Mouse (Mus musculus): ENCODE results near the gene Vmo1. TPM values are rescaled to one million over a fixed set of nuclear protein-coding genes. Genes with fewer than 3 reads are reported as not detected.

The Vmo1 gene
- polyA plus RNA-seq, 1 experiment from 2014 or later, result 0.15 TPM

- no peak overlapping the region for H3K4me2 ChIP-seq (replicated peaks; ENCODE audit: low read depth)
- peaks cover 13% of the 10 kb centered on the region; the same call in 1 of the 2 replicates for H3K36me3 ChIP-seq (ENCODE audit: control insufficient read depth, insufficient read depth, low read length)
- ATAC-seq (ENCODE audit: low FRiP score, low TSS enrichment), result no peak
- H3K27me3 ChIP-seq (ENCODE audit: control insufficient read depth, insufficient read depth, low read length), result no peaks in the 10 kb centered on the region
- DNase-seq (ENCODE audit: low spot score), result no peak
- no peaks in the 10 kb centered on the region for H3K4me1 ChIP-seq (replicated peaks; ENCODE audit: control insufficient read depth, insufficient read depth)
- H3K9ac ChIP-seq (ENCODE audit: low read length), result no peak overlapping the region
- no peak overlapping the region for H3K27ac ChIP-seq (replicated peaks)
- TF ChIP-seq EP300 (optimal IDR thresholded peaks at IDR 0.05) (no peak), CTCF (IDR thresholded peaks at IDR 0.05; ENCODE audit: low read depth) (peak; percentile 31)
- 89% methylated on average over 9 of the region's 9 CpGs for WGBS
- no peaks in the 10 kb centered on the region for H3K9me3 ChIP-seq (ENCODE audit: control insufficient read depth, low read length)
- H3K4me3 ChIP-seq (ENCODE audit: low read depth, low read length), result no peak overlapping the region
These were observed 43.1 kb upstream of the Vmo1 start for GRCm38 (mm10) chr11:70557545-70557944.

DNA sequence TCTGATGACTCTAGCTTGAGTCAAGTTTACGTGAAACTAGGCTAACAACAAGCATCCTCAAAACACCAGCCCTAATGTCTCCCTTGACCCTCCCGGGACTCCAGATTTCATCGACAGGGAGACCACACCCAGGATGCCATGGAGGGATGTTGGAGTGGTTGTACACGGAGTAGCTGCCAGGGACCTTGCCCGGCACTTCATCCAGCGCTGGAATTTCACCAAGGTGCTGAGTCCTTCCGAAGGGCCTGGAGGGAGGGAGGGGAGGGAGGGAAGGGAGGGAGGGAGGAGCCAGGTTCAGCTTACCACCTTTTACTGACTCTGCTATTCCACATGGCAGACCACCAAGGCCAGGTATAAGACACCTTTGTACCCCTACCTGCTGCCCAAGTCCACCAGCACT is 39.5 kb upstream of the Vmo1 start:
- no peak for TF ChIP-seq CTCF (IDR thresholded peaks at IDR 0.05; ENCODE audit: low read depth)
- no peak for TF ChIP-seq EP300 (optimal IDR thresholded peaks at IDR 0.05)
- WGBS, result 41% methylated on average over 7 of the region's 7 CpGs
- DNase-seq (ENCODE audit: low spot score), result no peak
- Histone ChIP-seq H3K4me2 (replicated peaks; ENCODE audit: low read depth) (no peak overlapping the region), H3K4me1 (replicated peaks; ENCODE audit: control insufficient read depth, insufficient read depth) (no peaks in the 10 kb centered on the region), H3K36me3 (ENCODE audit: control insufficient read depth, insufficient read depth, low read length) (peaks cover 13% of the 10 kb centered on the region; the same call in 1 of the 2 replicates), H3K9ac (ENCODE audit: low read length) (no peak overlapping the region), H3K27ac (replicated peaks) (0 out of 2 replicates have a peak overlapping the region, but pooled peaks have one; percentile 24), H3K4me3 (ENCODE audit: low read depth, low read length) (no peak overlapping the region), H3K27me3 (ENCODE audit: control insufficient read depth, insufficient read depth, low read length) (no peaks in the 10 kb centered on the region), H3K9me3 (ENCODE audit: control insufficient read depth, low read length) (no peaks in the 10 kb centered on the region)
- ATAC-seq (ENCODE audit: low FRiP score, low TSS enrichment), result no peak

GRCm38 (mm10) chr11:70551526-70551925 is 37.1 kb upstream of the Vmo1 start:
- ATAC-seq (ENCODE audit: low FRiP score, low TSS enrichment), result no peak
- no peak overlapping the region for H3K4me3 ChIP-seq (ENCODE audit: low read depth, low read length)

DNA sequence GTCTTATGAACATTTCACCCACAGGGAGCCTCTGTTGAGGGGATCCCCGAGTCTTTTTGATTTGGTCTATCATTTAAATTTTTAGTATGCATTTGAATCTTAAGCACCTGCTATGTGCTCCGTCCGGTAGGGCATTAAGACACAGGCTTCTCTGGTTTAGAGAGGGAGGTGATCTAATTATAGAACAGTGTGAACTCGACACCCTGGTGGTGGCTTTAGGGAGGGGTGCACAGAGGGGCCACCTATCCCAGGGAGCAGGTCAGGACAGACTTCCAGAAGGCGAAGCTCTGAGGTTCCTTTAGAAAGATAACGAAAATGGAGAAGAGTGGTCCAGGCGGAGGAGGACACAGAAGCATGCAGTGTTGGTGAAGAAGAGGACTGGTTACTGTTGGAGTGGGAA is 30.1 kb upstream of the Vmo1 start:
- ATAC-seq (ENCODE audit: low FRiP score, low TSS enrichment) (no peak), DNase-seq (ENCODE audit: low spot score) (no peak)
- Histone ChIP-seq H3K27me3 (ENCODE audit: control insufficient read depth, insufficient read depth, low read length) (no peaks in the 10 kb centered on the region), H3K4me1 (replicated peaks; ENCODE audit: control insufficient read depth, insufficient read depth) (0 out of 2 replicates have a peak, but pooled peaks cover 3% of the 10 kb centered on the region), H3K4me3 (ENCODE audit: low read depth, low read length) (no peak overlapping the region), H3K36me3 (ENCODE audit: control insufficient read depth, insufficient read depth, low read length) (0 out of 2 replicates have a peak, but pooled peaks cover 3% of the 10 kb centered on the region), H3K9me3 (ENCODE audit: control insufficient read depth, low read length) (no peaks in the 10 kb centered on the region), H3K4me2 (replicated peaks; ENCODE audit: low read depth) (no peak overlapping the region), H3K9ac (ENCODE audit: low read length) (no peak overlapping the region), H3K27ac (replicated peaks) (no peak overlapping the region)
- WGBS, result 63% methylated on average over 7 of the region's 7 CpGs
- TF ChIP-seq EP300 (optimal IDR thresholded peaks at IDR 0.05), result no peak
- TF ChIP-seq CTCF (IDR thresholded peaks at IDR 0.05; ENCODE audit: low read depth), result no peak

More at GRCm38 (mm10) chr11:70551526-70551925, 37.1 kb upstream of the Vmo1 start:
- Histone ChIP-seq H3K4me2 (replicated peaks; ENCODE audit: low read depth) (no peak overlapping the region), H3K36me3 (ENCODE audit: control insufficient read depth, insufficient read depth, low read length) (peaks cover 16% of the 10 kb centered on the region; the same call in 1 of the 2 replicates), H3K9me3 (ENCODE audit: control insufficient read depth, low read length) (no peaks in the 10 kb centered on the region), H3K4me1 (replicated peaks; ENCODE audit: control insufficient read depth, insufficient read depth) (no peaks in the 10 kb centered on the region), H3K27ac (replicated peaks) (no peak overlapping the region; the same call in 1 of the 2 replicates), H3K9ac (ENCODE audit: low read length) (no peak overlapping the region), H3K27me3 (ENCODE audit: control insufficient read depth, insufficient read depth, low read length) (no peaks in the 10 kb centered on the region)
- 91% methylated on average over 8 of the region's 8 CpGs for WGBS
- no peak for DNase-seq (ENCODE audit: low spot score)
- no peak for TF ChIP-seq EP300 (optimal IDR thresholded peaks at IDR 0.05)

- ATAC-seq (ENCODE audit: low FRiP score, low TSS enrichment) (no peak), DNase-seq (ENCODE audit: low spot score) (no peak)
- TF ChIP-seq CTCF (IDR thresholded peaks at IDR 0.05; ENCODE audit: low read depth) (no peak), EP300 (optimal IDR thresholded peaks at IDR 0.05) (no peak)
- no peaks in the 10 kb centered on the region for H3K36me3 ChIP-seq (ENCODE audit: control insufficient read depth, insufficient read depth, low read length)
- H3K4me2 ChIP-seq (replicated peaks; ENCODE audit: low read depth), result peak overlapping the region; percentile 75
- 66% methylated on average over 5 of the region's 5 CpGs for WGBS
- no peaks in the 10 kb centered on the region for H3K27me3 ChIP-seq (ENCODE audit: control insufficient read depth, insufficient read depth, low read length)
- peak overlapping the region; percentile 45; the same call in 1 of the 2 replicates for H3K9ac ChIP-seq (ENCODE audit: low read length)
- H3K9me3 ChIP-seq (ENCODE audit: control insufficient read depth, low read length), result no peaks in the 10 kb centered on the region
- 0 out of 2 replicates have a peak, but pooled peaks cover 3% of the 10 kb centered on the region for H3K4me1 ChIP-seq (replicated peaks; ENCODE audit: control insufficient read depth, insufficient read depth)
- peak overlapping the region; percentile 8; the same call in 1 of the 2 replicates for H3K4me3 ChIP-seq (ENCODE audit: low read depth, low read length)
- H3K27ac ChIP-seq (replicated peaks), result 0 out of 2 replicates have a peak overlapping the region, but pooled peaks have one; percentile 91
These were observed 27.0 kb upstream of the Vmo1 start for GRCm38 (mm10) chr11:70541415-70541814.

DNA sequence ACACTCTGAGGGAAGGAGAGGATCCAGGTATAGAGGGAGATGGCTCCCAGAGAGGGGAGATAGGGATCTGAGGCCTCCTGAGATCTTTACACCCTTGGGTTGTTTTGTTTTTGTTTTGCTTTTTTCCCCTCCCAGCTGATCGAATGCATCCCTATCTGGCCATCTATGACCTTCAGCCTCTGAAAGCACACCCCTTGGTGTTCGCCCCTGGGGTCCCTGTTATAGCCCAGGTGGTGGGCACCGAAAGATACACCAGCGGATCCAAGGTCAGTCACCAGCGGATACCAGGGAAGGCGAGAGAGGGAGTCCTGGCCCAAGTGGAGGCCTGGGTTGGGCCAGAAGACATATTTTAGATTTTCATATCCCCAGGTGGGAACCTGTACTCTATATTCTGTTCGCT is 26.5 kb upstream of the Vmo1 start:
- ATAC-seq (ENCODE audit: low FRiP score, low TSS enrichment), result no peak
- Histone ChIP-seq H3K4me3 (ENCODE audit: low read depth, low read length) (peak overlapping the region; percentile 71), H3K9me3 (ENCODE audit: control insufficient read depth, low read length) (no peaks in the 10 kb centered on the region), H3K4me2 (replicated peaks; ENCODE audit: low read depth) (peak overlapping the region; percentile 75), H3K36me3 (ENCODE audit: control insufficient read depth, insufficient read depth, low read length) (no peaks in the 10 kb centered on the region), H3K27me3 (ENCODE audit: control insufficient read depth, insufficient read depth, low read length) (no peaks in the 10 kb centered on the region), H3K9ac (ENCODE audit: low read length) (peak overlapping the region; percentile 45), H3K27ac (replicated peaks) (peak overlapping the region; percentile 91), H3K4me1 (replicated peaks; ENCODE audit: control insufficient read depth, insufficient read depth) (0 out of 2 replicates have a peak, but pooled peaks cover 3% of the 10 kb centered on the region)
- DNase-seq (ENCODE audit: low spot score), result no peak
- WGBS, result 86% methylated on average over 7 of the region's 7 CpGs
- TF ChIP-seq CTCF (IDR thresholded peaks at IDR 0.05; ENCODE audit: low read depth), result no peak

Data from stomach, postnatal 0 days (tissue).